Mouse (Mus musculus) bone marrow, adult 2 months (tissue): ENCODE results near the gene Hmcn2.

ENCODE experiments used
- CTCF ChIP-seq: fragments of 200-500 bp; IDR thresholded peaks from 2 replicates; pipeline ENCODE4 v1.5.1; 2011; ENCODE audit warnings: low read length, control low read depth; ENCODE audit not compliant: control insufficient read depth, insufficient read depth
- POLR2A ChIP-seq: fragments of 200-500 bp; IDR thresholded peaks from 2 replicates; pipeline ENCODE4 v1.6.1; 2011; ENCODE audit warnings: low read depth, mild to moderate bottlenecking, control low read depth, low read length, borderline replicate concordance; ENCODE audit not compliant: control insufficient read depth

GRCm38 (mm10) chr2:31462051-31462450 is 147.8 kb downstream of the Hmcn2 start:
- TF ChIP-seq POLR2A = no peak
- TF ChIP-seq CTCF = no peak
